Mouse (Mus musculus) olfactory bulb, adult 2 months (tissue): ENCODE results near the gene Pafah1b1.

Experiments
- CTCF ChIP-seq: fragments of 200-500 bp; IDR thresholded peaks from 2 replicates; pipeline ENCODE4 v1.5.1; 2012; ENCODE audit warnings: low read depth, mild to moderate bottlenecking, low read length, moderate library complexity; ENCODE audit not compliant: insufficient read depth
- POLR2A ChIP-seq: fragments of 200-500 bp; IDR thresholded peaks from 2 replicates; pipeline ENCODE4 v1.6.1; 2012; ENCODE audit warnings: mild to moderate bottlenecking, low read depth, low read length, moderate library complexity; ENCODE audit not compliant: insufficient read depth

DNA sequence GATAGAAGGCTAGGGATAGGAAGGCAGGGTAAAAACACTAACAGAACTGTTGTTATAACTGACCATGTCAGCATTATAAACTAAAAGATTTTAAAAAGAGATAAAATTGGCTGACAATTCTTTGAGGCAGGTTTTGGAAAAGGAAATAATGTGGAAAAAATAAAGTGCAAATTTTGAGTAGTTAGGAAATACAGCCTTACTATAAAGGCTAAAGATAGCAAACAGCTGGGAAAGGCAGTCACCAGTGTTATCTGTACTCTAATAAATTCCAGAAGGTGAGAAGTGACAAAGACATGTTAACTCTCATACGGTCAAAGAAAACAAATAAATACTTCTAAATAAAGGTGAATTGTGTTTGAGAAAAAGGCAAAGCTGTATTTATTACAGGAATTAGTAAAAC lies 15.7 kb downstream of the Pafah1b1 start:
- TF ChIP-seq POLR2A (no peak), CTCF (no peak)
